Mouse (Mus musculus) left cerebral cortex, adult 2 months (tissue): ENCODE measurements around the gene Gnb4. TPM values are rescaled to one million over a fixed set of nuclear protein-coding genes. Genes with fewer than 3 reads are reported as not detected.

ENCODE experiments used
- DNase-seq, 2 experiments: peaks; one replicate each; pipeline ENCODE4 v3.0.0; 2021 to 2022; ENCODE audit warnings: low spot score in 2 of 2, mixed read lengths in 1 of 2; ENCODE audit errors: extremely low spot score in 1 of 2
- H3K27ac ChIP-seq: fragments of 200-600 bp; 2 replicates; pipeline ENCODE4 v1.8.1; 2022
- H3K4me3 ChIP-seq: fragments of 200-600 bp; 2 replicates; pipeline ENCODE4 v1.8.1; 2022
- CTCF ChIP-seq: fragments of 200-600 bp; IDR thresholded peaks from 2 replicates; pipeline ENCODE4 v1.8.1; 2022; ENCODE audit warnings: antibody characterized with exemption, mild to moderate bottlenecking, moderate library complexity
- intact Hi-C: fragments of 180-260 bp; cut with DNase I; formaldehyde crosslinking; loops from one replicate; pipeline ENCODE4 v1.15.1; 2025
- total RNA-seq, 2 experiments: library from RNA; stranded (reverse); gene quantifications; 2 replicates each; pipeline ENCODE4 v1.2.3; 2021

The Gnb4 gene
- total RNA-seq, 2 experiments from 2014 or later, result 22.9 to 27.4 TPM

GRCm38 (mm10) chr3:32553061-32553460, 63.3 kb downstream of the Gnb4 start:
- peak; percentile 41 for TF ChIP-seq CTCF
- no peak for DNase-seq
- H3K4me3 ChIP-seq, result no peak overlapping the region
- intact Hi-C loops, result loop anchor here (10.0 kb wide), 1 partner anchor 272 kb away; no protein-coding TSS in a partner anchor
- no peak overlapping the region for H3K27ac ChIP-seq

- H3K4me3 ChIP-seq, result no peak overlapping the region
- DNase-seq, result no peak
- peak overlapping the region; percentile 82 for H3K27ac ChIP-seq
- intact Hi-C loops, result no loop called here
- no peak for TF ChIP-seq CTCF
These were observed 78.3 kb downstream of the Gnb4 start for GRCm38 (mm10) chr3:32538091-32538490.

GRCm38 (mm10) chr3:32537556-32537955, 78.8 kb downstream of the Gnb4 start:
- no peak for TF ChIP-seq CTCF
- peak in 1 of 2 experiments; percentile 33 for DNase-seq
- intact Hi-C loops, result no loop called here
- Histone ChIP-seq H3K4me3 (no peak overlapping the region), H3K27ac (peak overlapping the region; percentile 82)

- no peak overlapping the region for H3K4me3 ChIP-seq
- no peak for TF ChIP-seq CTCF
- no peak overlapping the region for H3K27ac ChIP-seq
- no peak for DNase-seq
- intact Hi-C loops, result no loop called here
These were observed 80.7 kb downstream of the Gnb4 start for GRCm38 (mm10) chr3:32535692-32536091.

Other genes with a start within 250 kb of the Gnb4 start
- 10 to 100 TPM; 60.8 to 66.7 TPM for gene Pik3ca, start 218.9 kb downstream of the Gnb4 start, total RNA-seq
- not detected for gene Kcnmb3, start 124.4 kb downstream of the Gnb4 start, total RNA-seq
- 10 to 100 TPM; 36.1 to 37.0 TPM for gene Zfp639, start 106.3 kb downstream of the Gnb4 start, total RNA-seq
- gene Mfn1, start 87.1 kb downstream of the Gnb4 start, total RNA-seq, result 100 to 1,000 TPM; 119 to 123 TPM
- 10 to 100 TPM; 16.7 to 17.7 TPM for gene Actl6a, start 89.7 kb upstream of the Gnb4 start, total RNA-seq
- 100 to 1,000 TPM; 198 to 210 TPM for gene Ndufb5, start 120.4 kb upstream of the Gnb4 start, total RNA-seq
- 10 to 100 TPM; 22.2 to 22.8 TPM for gene Mrpl47, start 121.0 kb upstream of the Gnb4 start, total RNA-seq
- 10 to 100 TPM; 28.3 to 30.7 TPM for gene Usp13, start 201.0 kb upstream of the Gnb4 start, total RNA-seq